Mouse (Mus musculus): Measurements from ENCODE around the gene 4930435E12Rik. TPM values are rescaled to one million over a fixed set of nuclear protein-coding genes. Genes with fewer than 3 reads are reported as not detected.
"Not testable (repeated sequence)": the region's sequence is repeated elsewhere in the genome, so short reads cannot be mapped to it uniquely, and the experiment has no call there.

Gene 4930435E12Rik
- total RNA-seq (2021): not detected

GRCm38 (mm10) chr16:38828649-38829048, at the start of gene 4930435E12Rik:
Gene 4930435E12Rik, minus strand, starts transcription at chr16:38828749.
- no peak for DNase-seq

- DNase-seq: no peak
These were observed 45.9 kb upstream of the 4930435E12Rik start for GRCm38 (mm10) chr16:38874481-38874880.

- no peak for DNase-seq
These were observed 44.7 kb upstream of the 4930435E12Rik start for GRCm38 (mm10) chr16:38873231-38873630.

- DNase-seq: no peak
These were observed 35.8 kb upstream of the 4930435E12Rik start for GRCm38 (mm10) chr16:38864358-38864757.

GRCm38 (mm10) chr16:38860548-38860947, 32.0 kb upstream of the 4930435E12Rik start:
- DNase-seq: no peak

- no peak for DNase-seq
These were observed 29.7 kb upstream of the 4930435E12Rik start for GRCm38 (mm10) chr16:38858120-38858749.

GRCm38 (mm10) chr16:38812521-38812920, 16.0 kb downstream of the 4930435E12Rik start:
- DNase-seq: peak; percentile 61 to 66

- DNase-seq: no peak
These were observed 18.4 kb downstream of the 4930435E12Rik start for GRCm38 (mm10) chr16:38810196-38810595.

GRCm38 (mm10) chr16:38807796-38808195, 20.8 kb downstream of the 4930435E12Rik start:
- not testable (repeated sequence) for DNase-seq

GRCm38 (mm10) chr16:38800091-38800490, 28.5 kb downstream of the 4930435E12Rik start, which contains the start of gene Upk1b:
Gene Upk1b, minus strand, starts transcription at chr16:38800328.
- no peak for DNase-seq

GRCm38 (mm10) chr16:38798957-38799450, 29.5 kb downstream of the 4930435E12Rik start:
- no peak for DNase-seq

GRCm38 (mm10) chr16:38793120-38793519, 35.4 kb downstream of the 4930435E12Rik start:
- no peak for DNase-seq

- no peak for DNase-seq
These were observed 38.6 kb downstream of the 4930435E12Rik start for GRCm38 (mm10) chr16:38789966-38790365.

GRCm38 (mm10) chr16:38789016-38789415, 39.5 kb downstream of the 4930435E12Rik start:
- no peak for DNase-seq

GRCm38 (mm10) chr16:38785301-38785700, 43.2 kb downstream of the 4930435E12Rik start:
- no peak for DNase-seq

GRCm38 (mm10) chr16:38782524-38783067, 46.0 kb downstream of the 4930435E12Rik start:
- DNase-seq: no peak

GRCm38 (mm10) chr16:38781946-38782345, 46.6 kb downstream of the 4930435E12Rik start:
- DNase-seq: no peak

- DNase-seq: no peak
These were observed 47.5 kb downstream of the 4930435E12Rik start for GRCm38 (mm10) chr16:38780960-38781572.

- no peak for DNase-seq
These were observed 52.2 kb downstream of the 4930435E12Rik start for GRCm38 (mm10) chr16:38776342-38776741.

GRCm38 (mm10) chr16:38774964-38775746, 53.4 kb downstream of the 4930435E12Rik start:
- no peak for DNase-seq

GRCm38 (mm10) chr16:38772906-38773496, 55.5 kb downstream of the 4930435E12Rik start:
- no peak for DNase-seq

GRCm38 (mm10) chr16:38771145-38771544, 57.4 kb downstream of the 4930435E12Rik start:
- no peak for DNase-seq
